Comparison of ENCODE assay signal across 7 mouse cellular contexts in the genomic region with DNA sequence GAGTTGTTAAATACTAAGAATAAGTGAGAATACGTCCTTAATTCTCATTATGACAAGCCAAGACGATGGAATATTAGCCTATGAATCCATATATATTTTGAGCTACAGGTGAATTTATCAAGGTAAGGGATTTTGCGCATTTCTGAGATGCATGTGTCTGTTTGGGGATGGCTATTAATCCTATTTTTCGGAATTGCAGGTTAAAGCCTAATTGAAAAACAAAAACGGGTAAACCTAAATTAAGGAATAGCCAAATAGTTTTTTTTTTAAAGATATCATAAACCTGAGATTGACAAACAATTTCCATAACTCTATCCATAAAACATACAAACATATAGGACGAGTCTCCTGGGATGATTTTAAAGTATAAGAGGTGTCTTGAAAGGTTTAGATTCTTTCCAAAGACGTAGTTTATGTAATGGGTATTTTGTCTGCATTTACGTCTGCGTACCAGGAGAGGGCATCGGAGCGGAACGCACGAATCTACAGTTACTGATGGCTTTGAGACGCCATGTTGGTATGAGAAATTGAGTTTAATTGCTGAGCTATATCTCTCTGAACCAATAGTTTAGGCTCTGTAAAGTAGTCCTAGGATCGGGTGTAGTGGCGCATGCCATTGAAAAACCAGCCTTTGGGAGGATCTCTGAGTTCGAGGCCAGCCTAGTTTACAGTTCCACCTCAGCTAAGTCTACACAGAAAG. TPM values are rescaled to one million over a fixed set of nuclear protein-coding genes. Genes with fewer than 3 reads are reported as not detected.
DNase-seq lines count a peak whose midpoint lies in the region; ATAC-seq lines count a peak whose summit lies in the region.

No protein-coding gene starts in this region.

- DNase-seq in WW6 (ENCODE audit: low read depth, low spot score) = peak; percentile 65
- DNase-seq in cerebellum, postnatal 14 days = peak; percentile 67 to 74
- peak; percentile 17 to 43 for DNase-seq in frontal cortex, postnatal 25 days (ENCODE audit: low spot score in 2 of 2)
- peak; percentile 92 for DNase-seq in induced T-regulatory cell, adult 2 months (ENCODE audit: low read depth)
- peak; percentile 48 to 54 for DNase-seq in left cerebral cortex, adult 8-10 months (ENCODE audit: low spot score in 2 of 2)
- DNase-seq in right cerebral cortex, postnatal 14 days = peak; percentile 48

- peak; percentile 40 for ATAC-seq in megakaryocyte, adult 5-6 weeks (ENCODE audit: poor library complexity, severe bottlenecking)

RNA-seq across cellular contexts. Expression of a gene that starts 4.8 kb away (rescaled TPM):
- total RNA-seq in left cerebral cortex, adult 8-10 months (2022) = 100 to 1,000 TPM; 192 to 221 (median 205) TPM
- 302 and 324 TPM in 2 replicates for total RNA-seq in megakaryocyte, adult 5-6 weeks (2015)
- total RNA-seq in megakaryocyte, adult 5-6 weeks (2017) = 246 and 252 TPM in 2 replicates

RNA-seq across cellular contexts. Expression of a gene that starts 32.0 kb away (rescaled TPM):
- total RNA-seq in left cerebral cortex, adult 8-10 months (2022) = 100 to 1,000 TPM; 149 to 186 (median 172) TPM
- total RNA-seq in megakaryocyte, adult 5-6 weeks (2015) = 109 and 153 TPM in 2 replicates
- 54.0 and 81.4 TPM in 2 replicates for total RNA-seq in megakaryocyte, adult 5-6 weeks (2017)

RNA-seq across cellular contexts. Expression of a gene that starts 46.2 kb away (rescaled TPM):
- total RNA-seq in left cerebral cortex, adult 8-10 months (2022) = 10 to 100 TPM; 30.3 to 37.8 (median 35.9) TPM
- 42.4 and 45.0 TPM in 2 replicates for total RNA-seq in megakaryocyte, adult 5-6 weeks (2015)
- total RNA-seq in megakaryocyte, adult 5-6 weeks (2017) = 74.6 and 79.6 TPM in 2 replicates

Comparison
In these comparisons a context has a peak if more than half of its experiments do, and no peak if none do; other contexts are left out.
1. Peak in every context shown above with its lines: DNase-seq and ATAC-seq.
2. DNase-seq: peak in every context shown above with its lines; median percentile 92 in induced T-regulatory cell, adult 2 months; 70 in cerebellum, postnatal 14 days; 65 in WW6; 51 in left cerebral cortex, adult 8-10 months; 48 in right cerebral cortex, postnatal 14 days; 30 in frontal cortex, postnatal 25 days.